Mouse (Mus musculus): Measurements from ENCODE around the gene Ankmy2.

DNA sequence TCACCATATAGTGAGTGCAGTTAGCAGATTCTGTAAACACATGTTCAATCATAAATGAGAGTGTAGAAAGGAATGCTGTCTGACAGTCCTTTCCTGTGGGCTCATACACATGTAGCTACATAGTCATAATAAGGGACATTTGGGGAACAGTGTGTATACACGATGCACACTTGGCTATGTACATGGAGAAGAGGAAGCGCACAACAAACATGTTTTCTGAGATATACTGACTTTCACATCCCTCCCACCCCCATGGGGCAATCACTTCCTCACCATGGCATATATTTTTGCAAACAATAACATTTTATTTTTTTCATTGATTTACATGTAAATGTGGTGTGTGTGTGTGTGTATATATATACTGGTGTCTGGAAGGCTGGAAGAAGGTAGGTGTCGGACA is 37.7 kb upstream of the Ankmy2 start:
- no peak for TF ChIP-seq CTCF (conservative IDR thresholded peaks at IDR 0.05; ENCODE audit: insufficient read depth, insufficient read length, low read depth, low read length)
- TF ChIP-seq POLR2A (IDR thresholded peaks at IDR 0.05; ENCODE audit: low read depth, low read length) = no peak

All from kidney, adult 2 months (tissue).